Mouse (Mus musculus) telencephalon, adult 2 months (tissue): Measurements from ENCODE around the gene Mtrf1.
A peak's percentile ranks its signal among the peaks of the same experiment; 100 is the strongest.
"Not testable (repeated sequence)": the region's sequence is repeated elsewhere in the genome, so short reads cannot be mapped to it uniquely, and the experiment has no call there.

Experiments
- DNase-seq: peaks from one replicate; pipeline ENCODE4 v3.0.0-alpha.2; 2011; ENCODE audit warnings: low read depth, low spot score

The Mtrf1 gene

DNA sequence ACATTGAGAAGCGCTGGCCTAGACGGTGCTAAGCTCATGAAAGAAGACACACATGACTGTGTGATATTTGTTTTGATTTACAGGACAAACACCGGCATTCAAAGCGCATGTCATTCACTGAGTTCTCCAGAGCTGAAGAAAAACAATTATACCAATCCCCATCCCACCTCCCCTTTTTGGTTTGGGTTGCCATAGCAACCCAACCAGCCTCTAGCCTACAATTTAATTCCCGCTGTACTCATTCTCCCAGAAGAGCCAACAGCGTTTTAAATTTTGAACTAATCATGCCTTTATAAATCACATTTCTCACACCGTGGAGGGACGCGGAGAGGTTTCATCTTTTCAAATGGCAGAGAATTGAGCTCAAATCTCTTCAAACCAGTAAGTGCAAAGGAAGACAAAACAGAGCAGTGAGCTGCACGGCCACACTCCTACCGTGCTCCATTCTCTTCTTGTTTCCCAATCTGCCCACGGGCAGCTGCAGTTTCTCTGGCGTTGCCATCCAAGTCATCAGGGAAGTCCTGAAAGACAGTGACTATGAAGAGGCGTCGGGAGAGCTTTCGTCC lies 47.6 kb downstream of the Mtrf1 start:
- peak; percentile 48 for DNase-seq

GRCm38 (mm10) chr14:79451681-79452590 lies 54.4 kb downstream of the Mtrf1 start, which contains the start of gene Kbtbd6:
Gene Kbtbd6 (plus strand): TSS chr14:79451835.
- DNase-seq = peak; percentile 89

GRCm38 (mm10) chr14:79452591-79452934 lies 55.0 kb downstream of the Mtrf1 start:
- DNase-seq = not testable (repeated sequence)

DNA sequence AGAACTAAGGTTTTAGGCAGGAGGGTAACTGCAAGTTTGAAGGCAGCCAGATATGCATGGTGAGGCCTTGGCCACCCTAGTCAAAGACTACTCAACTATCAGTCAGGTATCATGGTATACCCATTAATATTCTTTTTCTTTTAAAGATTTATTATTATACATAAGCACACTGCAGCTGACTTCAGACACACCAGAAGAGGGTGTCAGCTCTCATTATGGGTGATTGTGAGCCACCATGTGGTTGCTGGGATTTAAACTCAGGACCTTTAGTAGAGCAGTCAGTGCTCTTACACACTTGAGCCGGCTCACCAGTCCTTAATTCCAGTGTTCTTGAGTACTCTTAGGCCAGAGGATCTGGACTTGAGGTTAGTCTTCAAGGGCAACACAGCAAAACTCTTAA lies 62.8 kb downstream of the Mtrf1 start:
- DNase-seq = no peak

DNA sequence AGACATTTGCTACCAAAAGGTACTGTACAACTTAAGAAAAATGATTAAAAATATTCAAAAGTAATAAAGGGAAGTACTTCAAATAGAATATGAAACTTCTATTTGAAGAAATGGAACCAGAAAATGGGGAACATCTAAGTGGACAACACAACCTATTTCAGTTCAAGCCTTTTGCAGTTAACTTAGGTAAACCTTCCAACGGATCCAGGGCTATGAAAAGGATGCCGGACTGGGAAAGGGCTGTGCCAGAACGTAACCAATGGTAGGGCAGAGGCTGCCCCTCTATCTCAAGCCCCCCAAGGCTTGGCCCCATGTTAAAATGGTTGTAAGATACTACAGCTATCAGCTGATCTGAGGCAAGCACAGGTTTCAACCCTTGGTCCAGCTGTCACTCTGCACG lies 63.4 kb downstream of the Mtrf1 start:
- DNase-seq = no peak

GRCm38 (mm10) chr14:79465623-79466022 lies 68.1 kb downstream of the Mtrf1 start:
- no peak for DNase-seq

- peak; percentile 50 for DNase-seq
Measured at GRCm38 (mm10) chr14:79467621-79468020, 70.0 kb downstream of the Mtrf1 start.
